In the genomic region with DNA sequence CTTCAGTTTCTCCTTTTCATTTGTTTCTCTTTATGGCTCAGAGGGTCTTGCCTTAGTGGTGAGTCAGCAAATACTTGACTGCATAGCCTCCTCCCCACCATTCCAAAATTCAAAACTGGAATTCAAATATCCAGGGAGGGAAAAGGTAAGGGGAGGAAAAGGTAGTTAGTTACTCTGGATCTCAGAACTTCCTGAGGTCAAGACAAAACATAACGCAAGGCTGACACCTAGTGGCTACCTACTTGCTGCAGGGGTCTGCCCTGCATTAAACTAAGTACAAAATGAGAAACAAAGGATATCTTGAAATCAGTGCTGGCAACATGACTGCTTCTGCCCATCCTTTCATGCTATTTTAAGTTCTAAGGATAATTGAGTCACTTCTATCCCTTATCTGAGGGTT, we compare ENCODE assay signal across 9 mouse cellular contexts. TPM values are rescaled to one million over a fixed set of nuclear protein-coding genes. Genes with fewer than 3 reads are reported as not detected.
DNase-seq lines count a peak whose midpoint lies in the region; ATAC-seq and TF ChIP-seq lines count a peak whose summit lies in the region.
"Had no signal": no experiment of that assay in that cellular context is flagged by ENCODE, and none has a peak within 500 bp of the region (broad histone marks: within the 10 kb centered on the region; RNA-seq: fewer than 3 reads in every experiment).

No protein-coding gene starts in this region.

- TF ChIP-seq POLR2A in CH12.LX (IDR thresholded peaks at IDR 0.05; ENCODE audit: low read depth, low read length) = no peak

- H3K4me2 ChIP-seq in CH12.LX (ENCODE audit: insufficient read depth, low read depth, poor library complexity, severe bottlenecking) = 0 out of 2 replicates have a peak overlapping the region, but pooled peaks have one; percentile 29

- TF ChIP-seq RAD21 in CH12.LX (IDR thresholded peaks at IDR 0.05; ENCODE audit: low read depth, low read length) = peak; percentile 85

- H3K4me3 ChIP-seq in CH12.LX (replicated peaks in 1 of 3; ENCODE audit: low read depth in 2 of 3, low read length in 2 of 3, poor library complexity in 1 of 3) = no peak overlapping the region

- no peaks in the 10 kb centered on the region for H3K9me3 ChIP-seq in CH12.LX (replicated peaks; ENCODE audit: low read length)

- peak; percentile 4 to 10 for DNase-seq in heart, postnatal 36 days
- no peak for DNase-seq in heart, adult 9 months (ENCODE audit: low spot score in 2 of 2)
- DNase-seq in CH12.LX (ENCODE audit: extremely low read depth) = peak; percentile 49
- peak; percentile 35 to 36 for DNase-seq in adrenal gland, postnatal 36 days
- DNase-seq in left cerebral cortex, postnatal 14 days (ENCODE audit: low spot score in 2 of 2) = peak; percentile 17 to 62
- DNase-seq in retina, postnatal 1 day = peak; percentile 60
- DNase-seq in yolk sac, embryonic 10.5 days (ENCODE audit: low spot score) = no peak

- in situ Hi-C loops in CH12.LX (cut with MboI; ENCODE audit: low pct_ligation_motif_present, low pct_unique_long_range_greater_than_20kb, low sequenced_read_pairs) = loop anchor here (25.0 kb wide), 1 partner anchor 756 kb away; no protein-coding TSS in a partner anchor

- TF ChIP-seq EP300 in CH12.LX (IDR thresholded peaks at IDR 0.05; ENCODE audit: low read length) = no peak

- no peaks in the 10 kb centered on the region for H3K79me2 ChIP-seq in CH12.LX (replicated peaks; ENCODE audit: control insufficient read depth, extremely low read depth, insufficient read depth, poor library complexity, severe bottlenecking)

- H3K36me3 ChIP-seq in CH12.LX (replicated peaks in 1 of 2; ENCODE audit: control insufficient read depth in 1 of 2, insufficient read depth in 1 of 2, low read length in 1 of 2) = no peaks in the 10 kb centered on the region

- no peak overlapping the region for H3K27ac ChIP-seq in CH12.LX (ENCODE audit: insufficient read depth, low read depth)

- H3K9ac ChIP-seq in CH12.LX (ENCODE audit: insufficient read depth, low read depth) = no peak overlapping the region

- peaks cover 0 to 4% of the 10 kb centered on the region in 2 experiments; a peak in 1 of 4 replicates for H3K4me1 ChIP-seq in CH12.LX (ENCODE audit: control insufficient read depth in 1 of 2, insufficient read depth in 2 of 2)

- no peaks in the 10 kb centered on the region for H3K27me3 ChIP-seq in CH12.LX (replicated peaks)

- intact Hi-C loops in heart, postnatal 36 days (cut with DNase I) = no loop called here
- intact Hi-C loops in left cerebral cortex, postnatal 14 days (cut with DNase I) = loop anchor here (10.0 kb wide), 1 partner anchor 1781 kb away; no protein-coding TSS in a partner anchor

- dilution Hi-C loops in CH12.LX (cut with MboI; ENCODE audit: extremely low pct_ligation_motif_present, extremely low pct_unique_long_range_greater_than_20kb, low sequenced_read_pairs) = no loop called here

- peak; percentile 54 to 85 for TF ChIP-seq CTCF in CH12.LX (conservative IDR thresholded peaks at IDR 0.05 in 1 of 2, IDR thresholded peaks at IDR 0.05 in 1 of 2; ENCODE audit: low read depth in 2 of 2, low read length in 2 of 2)

- peak; percentile 90 for ATAC-seq in granulocyte monocyte progenitor cell, adult 5-6 weeks (replicated peaks; ENCODE audit: poor library complexity, severe bottlenecking)

TF ChIP-seq in CH12.LX, 34 proteins besides CTCF, POLR2A, EP300 and RAD21:
- TF ChIP-seq SMC3 (IDR thresholded peaks at IDR 0.05; ENCODE audit: low read depth, low read length) = peak; percentile 71
- no peak for TF ChIP-seq CHD1 (IDR thresholded peaks at IDR 0.05; ENCODE audit: low read depth, low read length)
- peak; percentile 61; the same call in 1 of the 2 replicates for TF ChIP-seq MAFK (IDR thresholded peaks at IDR 0.05; ENCODE audit: insufficient replicate concordance, low read length)
- no peak for TF ChIP-seq ZMIZ1 (IDR thresholded peaks at IDR 0.05; ENCODE audit: low read depth, low read length)
- 0 out of 2 replicates have a peak, but pooled peaks have one; percentile 25 for TF ChIP-seq IRF4 (IDR thresholded peaks at IDR 0.05; ENCODE audit: low read depth, low read length)
- peak; percentile 35; the same call in 1 of the 2 replicates for TF ChIP-seq SIN3A (IDR thresholded peaks at IDR 0.05; ENCODE audit: low read length)
- 0 out of 2 replicates have a peak, but pooled peaks have one; percentile 11 for TF ChIP-seq JUND (conservative IDR thresholded peaks at IDR 0.05; ENCODE audit: low read depth, low read length)
- 0 out of 2 replicates have a peak, but pooled peaks have one; percentile 25 for TF ChIP-seq MXI1 (IDR thresholded peaks at IDR 0.05; ENCODE audit: low read depth, low read length)

RNA-seq across cellular contexts. Expression of a gene that starts 37.1 kb away (rescaled TPM):
- not detected for total RNA-seq in heart, postnatal 36 days (2021)
- total RNA-seq in CH12.LX (2012; rRNA removed) = not detected in 2 replicates
- not detected in 2 replicates for total RNA-seq in CH12.LX (2014; rRNA removed)
- polyA plus RNA-seq in CH12.LX (2012; ENCODE audit: insufficient read length, low read depth) = not detected in 2 replicates
- under 1 TPM in 1 of 2 experiments, not detected in 1; 0.43 TPM for total RNA-seq in adrenal gland, postnatal 36 days (2021)
- total RNA-seq in granulocyte monocyte progenitor cell, adult 5-6 weeks (2014; fragmentation: Nextera tagmentation) = not detected in 2 replicates
- total RNA-seq in granulocyte monocyte progenitor cell, adult 5-6 weeks (2017) = not detected in 2 replicates
- not detected for total RNA-seq in left cerebral cortex, postnatal 14 days (2021)
- total RNA-seq: layer of hippocampus, adult 8-10 months had no signal

Comparison
In these comparisons a context has a peak if more than half of its experiments do, and no peak if none do; other contexts are left out.
1. DNase-seq: peak in heart, postnatal 36 days (2 of 2), CH12.LX (single experiment), adrenal gland, postnatal 36 days (2 of 2), left cerebral cortex, postnatal 14 days (2 of 2) and retina, postnatal 1 day (single experiment); none in heart, adult 9 months (0 of 2) and yolk sac, embryonic 10.5 days (single experiment).